Mouse (Mus musculus) liver, adult 10 weeks (tissue): Measurements from ENCODE around the gene Ccnh. TPM values are rescaled to one million over a fixed set of nuclear protein-coding genes. Genes with fewer than 3 reads are reported as not detected.

ENCODE experiments used
- polyA plus RNA-seq: library from polyadenylated mRNA; stranded (reverse); fragments of 350-450 nt; fragmentation: Illumina TruSeq; extraction: RNeasy Lipid Tissue Mini Kit (QIAGEN cat#74804); gene quantifications from one replicate; pipeline ENCODE4 v1.2.3, GENCODE M21; 2014; ENCODE audit warnings: low read depth, low replicate concordance

Ccnh gene
- polyA plus RNA-seq: 62.2 TPM

GRCm38 (mm10) chr13:85188903-85189643 is at the start of gene Ccnh:
Gene Ccnh (plus strand): TSS chr13:85189408.

Other genes starting within 250 kb of the Ccnh start
- gene Rasa1, start 99.7 kb downstream of the Ccnh start, polyA plus RNA-seq: 52.7 TPM